Mouse (Mus musculus) heart, postnatal 10 days (tissue): ENCODE measurements around the gene Plk5. TPM values are rescaled to one million over a fixed set of nuclear protein-coding genes. Genes with fewer than 3 reads are reported as not detected.
"Not testable (repeated sequence)": the region's sequence is repeated elsewhere in the genome, so short reads cannot be mapped to it uniquely, and the experiment has no call there.

Experiments used
- DNase-seq, 2 experiments: peaks; one replicate each; pipeline ENCODE4 v3.0.0; 2021
- intact Hi-C: fragments of 180-260 bp; cut with DNase I; formaldehyde crosslinking; loops from one replicate; pipeline ENCODE4 v1.15.1; 2025
- total RNA-seq, 2 experiments: library from RNA; stranded (reverse); gene quantifications; 2 replicates each; pipeline ENCODE4 v1.2.3; 2021

The Plk5 gene
- total RNA-seq, 2 experiments from 2014 or later, result 0.25 TPM; not detected in 1

DNA sequence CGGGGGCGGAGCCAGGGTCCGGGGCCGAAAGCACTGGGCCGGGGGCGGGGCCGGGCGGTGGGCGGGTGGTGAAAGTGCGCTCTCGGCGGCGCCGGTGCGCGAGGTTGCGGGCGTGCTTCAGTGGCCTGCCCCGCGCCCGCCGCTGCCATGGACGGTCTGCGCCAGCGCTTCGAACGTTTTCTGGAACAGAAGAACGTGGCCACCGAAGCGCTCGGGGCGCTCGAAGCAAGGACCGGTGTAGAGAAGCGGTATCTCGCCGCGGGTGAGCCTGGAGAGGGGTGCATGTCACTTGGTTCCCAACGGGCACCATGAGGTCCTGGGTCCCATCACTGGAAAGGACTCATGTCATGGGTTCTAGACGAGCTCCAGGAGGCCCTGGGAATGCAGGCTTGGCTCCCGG is 26.2 kb upstream of the Plk5 start:
- intact Hi-C loops, result no loop called here
- no peak for DNase-seq

DNA sequence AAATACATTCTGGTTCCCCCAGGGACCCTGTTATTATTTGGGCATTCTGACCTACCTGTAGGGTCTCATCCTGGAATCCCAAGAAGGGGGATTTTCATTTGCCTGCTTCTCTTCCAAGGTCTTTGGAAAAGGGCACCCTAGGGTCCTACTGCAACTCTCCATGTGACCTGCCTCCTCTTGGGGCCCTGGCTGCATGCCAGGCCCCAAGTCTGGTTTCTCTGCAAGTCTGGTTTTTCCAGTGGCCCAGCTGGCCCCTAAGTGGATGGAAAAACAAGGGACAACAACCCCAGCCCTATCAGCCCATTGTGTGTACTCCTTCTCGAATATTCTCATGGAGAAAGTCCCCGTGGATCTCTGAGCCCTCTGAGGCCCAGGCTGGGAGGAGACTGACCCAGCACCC is 25.4 kb upstream of the Plk5 start:
- no peak for DNase-seq
- intact Hi-C loops, result no loop called here

DNA sequence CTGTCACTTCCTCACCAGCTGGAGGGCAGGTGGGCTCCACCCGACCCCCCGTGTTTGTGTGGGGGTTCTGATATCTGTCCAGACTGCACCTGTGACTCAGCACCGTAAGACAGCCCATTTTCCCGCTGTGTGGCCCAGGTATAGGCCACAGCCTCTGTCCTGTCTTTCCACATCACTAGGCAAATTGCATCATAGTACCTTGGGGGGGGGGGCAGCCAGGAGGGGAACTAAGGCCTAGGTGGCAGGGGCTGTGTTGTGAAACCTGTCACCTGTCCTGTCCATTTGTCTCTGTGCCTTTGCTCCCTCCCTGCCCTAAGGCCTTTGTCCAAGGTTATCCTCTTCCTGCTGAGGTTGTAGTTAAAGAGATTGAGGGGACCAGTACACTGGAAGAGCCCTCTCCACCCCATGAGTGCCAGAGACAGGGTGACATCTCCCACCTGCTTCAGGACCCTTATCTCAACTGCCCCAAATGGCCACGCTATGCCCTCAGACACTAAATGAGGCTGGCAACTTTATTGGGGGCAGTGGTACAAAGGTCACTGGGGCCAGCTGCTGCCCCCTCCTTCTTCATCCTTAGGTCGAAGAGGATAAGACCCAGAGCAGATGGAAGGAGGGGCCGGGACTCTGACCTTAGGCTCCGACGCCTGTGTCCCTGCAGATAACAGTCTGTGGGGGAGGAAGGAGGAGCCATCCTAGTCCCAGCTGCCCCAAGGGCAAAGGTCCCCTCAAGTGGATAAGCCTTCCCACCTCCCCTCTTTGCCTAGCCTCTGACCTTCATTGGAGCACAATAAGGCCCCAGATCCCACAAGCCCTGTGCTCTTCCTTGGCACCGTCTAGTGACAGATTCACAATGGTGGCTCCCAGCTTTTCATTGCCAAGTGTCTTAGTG is 24.4 kb upstream of the Plk5 start:
- intact Hi-C loops, result no loop called here

DNA sequence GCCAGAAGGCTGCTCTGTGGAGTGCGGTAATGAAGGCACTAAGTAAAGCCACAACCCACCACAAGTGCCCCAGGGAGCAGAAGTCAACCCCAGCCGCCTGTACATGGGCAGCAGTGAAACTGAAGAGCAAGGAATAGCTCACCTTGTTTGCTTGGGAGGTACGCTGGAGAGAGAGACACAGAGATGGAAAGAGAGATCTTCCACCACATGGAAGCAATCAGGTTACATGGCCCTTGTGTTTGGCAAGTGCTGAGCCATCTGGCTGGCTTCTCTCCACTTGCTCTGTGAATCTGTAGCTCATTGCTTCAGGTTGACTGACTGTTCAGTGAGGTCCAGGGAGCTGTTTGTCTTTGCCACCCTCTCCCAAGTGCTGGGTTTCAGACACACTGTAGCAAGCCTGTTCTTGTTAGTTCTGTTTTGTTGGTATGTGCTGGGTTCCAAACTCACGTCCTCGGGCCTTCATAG is 23.7 kb upstream of the Plk5 start:
- intact Hi-C loops, result no loop called here
- no peak for DNase-seq

More for the DNA sequence above, 24.4 kb upstream of the Plk5 start:
- no peak for DNase-seq

DNA sequence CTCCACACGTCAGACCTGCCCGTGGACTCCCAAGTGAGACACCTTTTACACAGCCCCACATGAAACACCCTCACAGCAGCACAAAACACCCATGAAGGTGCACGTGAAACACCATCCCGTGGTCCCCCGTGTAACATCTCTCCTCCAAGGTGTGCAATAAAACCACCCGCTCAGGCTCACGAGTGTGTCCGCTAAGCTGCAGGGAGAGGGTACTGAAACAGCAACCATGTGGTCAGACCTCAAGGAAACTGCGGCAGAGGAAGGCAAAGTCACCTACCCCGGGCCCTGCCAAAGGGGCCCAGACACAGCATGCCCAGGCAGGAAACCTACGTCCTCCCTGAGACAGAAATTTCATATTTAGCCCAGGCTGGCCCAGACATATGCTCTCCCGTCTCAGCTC is 20.0 kb upstream of the Plk5 start:
- intact Hi-C loops, result no loop called here
- DNase-seq, result no peak

DNA sequence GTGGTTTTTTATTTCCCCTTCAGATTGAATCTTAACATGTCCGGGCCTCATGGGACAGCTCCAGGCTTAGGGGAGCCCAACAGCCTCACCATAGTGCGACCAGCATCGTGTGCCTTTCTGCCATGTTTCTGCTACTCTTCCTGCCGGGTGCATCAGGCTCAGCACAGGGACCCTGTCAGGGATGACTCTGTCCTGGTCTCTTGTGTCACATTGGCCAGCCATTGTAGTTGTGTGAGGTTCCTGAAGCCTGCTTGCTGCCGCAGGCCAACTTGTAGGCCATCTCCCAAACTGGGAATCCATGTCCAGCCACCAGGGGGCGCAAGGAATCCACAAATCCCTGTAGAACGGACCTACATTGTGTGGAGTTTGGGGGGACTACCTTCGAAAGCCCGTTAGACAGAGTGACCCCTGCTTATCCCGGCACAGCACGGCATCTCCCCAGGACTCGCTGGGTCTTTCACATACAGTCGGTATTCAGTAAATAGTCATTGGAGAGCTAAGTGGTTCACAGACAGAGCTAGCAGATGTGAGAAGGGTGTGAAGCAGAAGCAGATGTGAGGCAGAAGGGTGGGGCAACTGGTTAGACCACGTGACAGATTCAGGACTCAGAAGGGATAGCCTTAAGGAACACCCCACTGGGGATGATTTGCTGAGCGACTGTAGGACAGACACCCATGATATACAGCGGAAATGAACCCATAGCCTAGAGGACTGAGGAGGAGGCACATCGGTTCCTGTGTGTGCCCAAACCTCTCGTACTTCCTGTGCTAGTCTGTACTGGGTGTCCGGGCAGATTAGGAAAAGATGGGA is 16.1 kb upstream of the Plk5 start:
- peak; percentile 88 to 94 for DNase-seq
- intact Hi-C loops, result loop anchor here (1.0 to 10.0 kb wide), 2 partner anchors 34 to 165 kb away; partner anchors contain the start of genes 1600002K03Rik and Efna2

DNA sequence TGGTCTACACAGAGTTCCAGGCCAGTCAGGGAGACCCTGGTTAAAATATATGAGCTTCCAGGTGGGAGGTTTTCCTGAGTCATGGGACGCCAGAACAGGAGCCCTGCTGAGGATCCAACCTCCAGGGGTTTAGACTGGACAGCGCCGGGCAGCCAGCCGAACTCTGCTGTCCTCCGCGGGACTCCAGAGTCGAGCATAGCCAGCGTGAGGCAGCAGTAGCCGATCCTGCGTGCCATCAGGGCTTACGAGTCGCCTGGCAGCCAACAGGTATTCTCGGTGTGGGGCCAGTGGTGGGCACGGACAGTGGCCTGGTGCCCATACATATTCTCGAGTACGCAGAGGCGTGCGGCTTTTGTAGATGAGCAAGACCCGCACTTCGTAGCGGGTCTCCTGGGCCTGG is 15.2 kb upstream of the Plk5 start:
- no peak for DNase-seq
- intact Hi-C loops, result loop anchor here (10.0 kb wide), 1 partner anchor 166 kb away; the partner anchor contains the start of genes 1600002K03Rik and Efna2

DNA sequence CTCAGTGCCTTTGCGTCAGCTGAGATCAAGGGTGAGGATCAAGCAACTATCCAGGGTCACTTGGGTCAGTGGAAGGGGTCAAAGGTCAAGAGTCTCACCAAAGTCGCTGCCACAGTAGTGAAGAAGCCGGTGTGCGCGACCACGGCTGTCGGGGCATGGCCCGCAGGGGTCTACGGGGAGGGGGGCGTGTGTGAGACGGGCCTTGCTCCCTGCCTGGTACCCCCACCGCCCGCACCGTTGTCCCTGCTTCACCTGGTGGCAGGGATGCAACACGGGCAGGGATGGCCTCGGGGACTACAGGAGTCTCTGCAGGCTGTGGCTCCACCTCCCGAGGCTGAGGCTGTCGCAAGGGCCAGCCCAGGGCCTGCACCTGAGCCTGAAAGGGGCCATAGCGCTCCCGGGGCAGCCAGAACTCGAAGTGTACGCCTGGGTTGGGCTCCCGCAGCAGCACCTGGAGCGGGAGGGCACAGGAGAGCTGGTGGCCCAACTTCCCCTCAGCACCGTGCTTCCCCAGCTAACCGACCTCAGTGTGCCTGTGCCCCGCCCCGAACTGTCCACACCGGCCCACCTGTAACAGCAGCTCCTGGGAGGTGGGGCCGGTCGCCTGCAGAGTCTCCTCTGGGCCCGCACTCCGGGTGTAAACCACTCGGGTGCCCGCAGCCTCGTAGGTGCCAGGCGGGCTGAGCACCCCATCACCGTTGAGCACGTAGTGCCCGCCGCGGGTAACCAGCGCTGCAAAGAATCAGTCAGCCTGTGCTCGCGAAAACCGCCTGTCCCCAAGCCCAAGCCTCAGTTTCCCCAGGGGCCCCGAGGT is 14.6 kb upstream of the Plk5 start:
- intact Hi-C loops, result loop anchor here (10.0 kb wide), 1 partner anchor 167 kb away; the partner anchor contains the start of genes 1600002K03Rik and Efna2

DNA sequence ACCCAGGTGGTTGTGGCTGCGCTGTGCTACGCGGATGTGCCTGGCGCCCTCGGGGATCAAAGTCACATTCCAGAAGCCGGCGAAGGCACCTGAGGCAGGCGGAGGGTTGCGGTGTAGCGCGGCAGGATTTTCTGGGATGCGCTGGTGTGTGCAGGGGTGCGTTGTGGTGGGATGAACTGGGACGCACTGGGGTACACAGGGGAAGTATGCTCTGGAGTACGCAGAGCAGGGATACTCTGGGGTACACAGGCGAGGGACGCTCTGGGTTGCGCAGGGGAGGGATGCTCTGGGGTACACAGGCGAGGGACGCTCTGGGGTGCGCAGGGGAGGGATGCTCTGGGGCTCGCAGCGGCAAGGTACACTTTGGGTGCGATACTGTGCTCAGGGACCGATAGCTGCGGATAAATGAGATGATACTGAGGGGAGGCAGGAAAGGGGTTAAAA is 13.9 kb upstream of the Plk5 start:
- intact Hi-C loops, result loop anchor here (10.0 kb wide), 1 partner anchor 168 kb away; the partner anchor contains the start of genes 1600002K03Rik and Efna2
- DNase-seq, result no peak

More for the DNA sequence above, 14.6 kb upstream of the Plk5 start:
- no peak for DNase-seq

DNA sequence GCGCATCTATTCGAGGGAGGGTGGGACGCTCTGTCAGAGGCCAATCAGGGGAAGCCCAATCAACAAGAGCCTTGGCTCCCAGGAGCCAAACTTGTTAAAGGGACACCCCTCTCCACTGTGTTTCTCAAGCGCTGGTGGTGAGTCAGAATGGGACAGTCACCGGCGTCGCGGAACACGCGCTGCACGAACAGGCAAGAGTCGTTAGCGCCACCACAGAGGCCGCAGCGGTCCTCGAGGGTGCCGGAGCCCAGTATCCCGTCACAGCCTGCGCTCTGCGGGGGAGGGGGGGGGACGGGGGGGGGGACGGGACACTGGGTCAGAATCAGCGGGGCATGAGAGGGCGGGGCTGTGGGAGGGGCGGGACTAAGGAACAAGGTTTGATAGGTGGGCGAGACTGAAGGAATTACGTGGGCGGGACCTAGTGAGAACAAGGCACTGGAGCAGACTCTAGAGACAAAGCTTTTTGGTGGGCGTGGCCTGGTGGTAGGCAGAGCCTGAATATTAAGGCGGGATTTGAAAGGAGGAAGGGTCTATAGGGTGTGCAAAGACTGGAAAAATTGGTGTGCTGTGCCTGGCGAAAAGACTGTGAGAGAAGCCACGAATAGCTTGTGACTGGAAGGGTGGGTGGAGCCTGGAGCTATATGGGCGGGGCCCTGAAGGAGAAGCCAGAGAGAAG is 13.4 kb upstream of the Plk5 start:
- intact Hi-C loops, result loop anchor here (10.0 kb wide), 1 partner anchor 168 kb away; the partner anchor contains the start of genes 1600002K03Rik and Efna2
- peak; percentile 53 to 62 for DNase-seq

DNA sequence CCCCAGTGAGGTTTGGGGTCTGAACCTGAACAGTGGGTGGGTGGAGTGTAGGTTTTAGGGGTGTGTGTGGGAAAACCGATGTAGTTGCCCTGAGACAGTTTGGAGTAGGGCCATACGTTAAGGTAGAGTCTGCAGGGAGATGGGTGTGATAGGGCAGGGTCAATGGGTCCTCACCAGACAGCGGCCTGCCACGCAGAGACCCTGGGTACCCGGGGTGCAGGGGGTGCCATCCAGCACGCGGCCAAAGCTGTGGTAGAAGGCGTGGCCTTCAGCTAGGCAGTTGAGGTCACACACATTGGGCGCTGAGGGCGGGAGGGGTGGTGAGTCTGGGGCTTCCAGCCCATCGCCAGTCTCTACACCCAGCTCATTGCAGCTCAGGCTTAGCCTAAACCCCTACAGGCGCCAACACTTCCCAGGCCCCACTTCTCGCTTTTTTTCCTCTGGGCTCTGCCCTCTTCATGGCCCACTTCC is 12.8 kb upstream of the Plk5 start:
- DNase-seq, result no peak
- intact Hi-C loops, result loop anchor here (10.0 kb wide), 1 partner anchor 169 kb away; the partner anchor contains the start of genes 1600002K03Rik and Efna2

DNA sequence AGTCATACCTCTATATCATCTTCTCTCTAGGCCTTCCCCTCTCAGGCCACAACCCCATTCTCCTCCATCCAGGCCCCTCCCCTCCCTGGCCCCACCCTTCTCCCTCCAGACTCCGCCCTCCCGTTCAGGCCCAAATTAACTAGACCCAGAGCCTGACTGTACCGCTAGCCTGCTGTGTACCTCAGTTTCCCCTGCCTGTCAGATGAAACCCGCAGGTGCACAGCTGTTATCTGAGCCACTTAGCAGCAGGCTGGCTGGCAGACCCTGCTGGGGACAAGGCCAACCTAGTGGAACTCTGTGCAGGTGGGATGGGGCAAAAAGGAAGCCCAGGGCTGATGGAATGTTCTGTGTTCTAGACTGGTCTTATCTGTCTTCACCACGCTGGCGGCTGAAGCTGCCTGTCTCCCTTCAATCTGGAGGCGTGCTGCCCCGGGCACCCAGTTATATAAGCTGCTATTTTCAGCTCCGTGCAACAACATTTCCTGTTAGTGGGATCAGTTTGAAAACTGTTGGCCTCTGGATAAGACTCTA is 12.1 kb upstream of the Plk5 start:
- intact Hi-C loops, result loop anchor here (10.0 kb wide), 1 partner anchor 169 kb away; the partner anchor contains the start of genes 1600002K03Rik and Efna2
- DNase-seq, result peak in 1 of 2 experiments; percentile 44

DNA sequence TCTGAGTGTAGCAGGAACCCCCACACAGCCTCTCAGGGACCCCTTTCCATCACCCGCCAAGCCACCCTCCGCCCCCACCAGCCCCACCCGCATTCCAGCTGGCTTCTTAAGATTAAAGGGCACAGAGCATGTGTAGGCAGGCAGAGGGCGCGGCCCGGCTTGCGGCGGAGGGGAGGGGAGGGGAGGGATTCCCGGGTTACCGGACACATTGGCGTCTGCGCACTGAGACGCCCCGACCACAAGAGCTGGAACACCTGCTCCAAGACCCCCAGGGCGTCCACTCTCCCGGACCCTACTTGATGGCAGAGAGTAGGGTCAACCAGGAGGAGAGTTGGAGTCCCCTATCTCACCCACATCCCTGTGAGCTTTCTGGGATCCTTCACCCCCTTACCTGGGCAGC is 11.1 kb upstream of the Plk5 start:
- intact Hi-C loops, result loop anchor here (10.0 kb wide), 1 partner anchor 170 kb away; the partner anchor contains the start of genes 1600002K03Rik and Efna2
- DNase-seq, result no peak

DNA sequence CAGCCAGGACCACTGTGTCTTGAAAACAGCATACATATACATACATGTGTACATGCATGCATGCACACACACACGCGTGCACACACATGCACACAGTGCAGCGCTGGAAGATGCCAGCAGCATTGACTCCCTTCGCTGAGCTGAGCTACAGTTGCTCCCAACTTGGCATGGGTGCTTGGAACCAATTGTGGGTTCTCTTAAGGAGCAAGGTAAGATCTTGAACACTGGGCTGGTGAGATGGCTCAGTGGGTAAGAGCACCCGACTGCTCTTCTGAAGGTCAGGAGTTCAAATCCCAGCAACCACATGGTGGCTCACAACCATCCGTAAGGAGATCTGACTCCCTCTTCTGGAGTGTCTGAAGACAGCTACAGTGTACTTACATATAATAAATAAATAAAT is 10.3 kb upstream of the Plk5 start:
- intact Hi-C loops, result loop anchor here (10.0 kb wide), 1 partner anchor 171 kb away; the partner anchor contains the start of genes 1600002K03Rik and Efna2
- not testable (repeated sequence) for DNase-seq

DNA sequence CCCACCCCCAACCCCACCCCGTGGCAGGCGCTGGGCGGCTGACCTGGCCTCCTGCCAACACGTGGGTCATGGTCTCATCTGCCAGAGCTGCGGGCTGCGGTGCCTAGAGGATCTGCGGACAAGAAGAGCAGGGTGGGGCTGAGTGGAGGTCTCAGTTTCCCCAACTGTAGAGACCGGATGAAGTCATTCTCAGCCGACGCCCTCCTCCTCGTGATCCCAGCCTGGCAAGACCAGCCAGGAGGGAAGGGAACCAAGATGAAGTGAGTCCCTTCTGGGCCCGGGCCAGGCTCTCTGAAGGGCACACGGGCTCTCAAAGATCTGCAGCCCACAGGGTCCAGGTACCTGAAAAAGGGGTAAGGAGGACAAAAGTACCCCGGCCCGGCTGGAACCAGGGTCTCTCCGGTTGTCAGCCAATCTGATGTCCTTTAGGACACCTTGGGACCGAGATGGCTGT is 8.7 kb upstream of the Plk5 start:
- peak; percentile 61 to 63 for DNase-seq
- intact Hi-C loops, result loop anchor here (10.0 kb wide), 1 partner anchor 173 kb away; the partner anchor contains the start of genes 1600002K03Rik and Efna2

DNA sequence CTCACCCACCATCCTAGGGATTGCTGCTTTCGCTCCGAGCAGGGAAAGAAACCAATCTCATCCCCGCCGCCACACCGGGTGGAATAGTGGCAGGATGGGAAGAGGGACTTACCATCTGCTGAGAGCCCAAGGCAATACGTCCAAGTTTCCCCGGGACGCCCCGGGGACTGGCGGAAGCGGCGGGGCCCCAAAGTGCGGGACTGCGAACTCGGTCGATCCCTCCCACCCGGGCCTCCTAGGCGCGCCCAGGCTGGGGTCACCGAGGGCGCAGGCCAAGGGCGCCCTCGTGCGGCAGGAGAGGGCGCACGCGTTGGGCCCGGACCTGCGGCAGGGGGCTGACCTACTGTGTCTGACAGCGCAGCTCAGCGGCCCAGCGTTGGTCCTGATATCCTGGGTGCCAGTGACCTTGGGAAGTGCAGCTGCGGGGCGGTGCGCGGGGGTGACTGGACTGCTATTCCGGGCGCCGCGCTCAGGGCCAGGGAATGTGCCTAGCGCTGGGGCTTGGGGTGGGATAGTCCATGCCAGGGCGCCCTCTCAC is 7.9 kb upstream of the Plk5 start, which contains the start of gene Adamtsl5:
Adamtsl5 (minus strand) TSS at position 169 of the 538 bp plus-strand sequence.
- intact Hi-C loops, result loop anchor here (1.0 to 10.0 kb wide), 2 partner anchors 53 to 174 kb away; partner anchors contain the start of genes 1600002K03Rik, Apc2 and Efna2

DNA sequence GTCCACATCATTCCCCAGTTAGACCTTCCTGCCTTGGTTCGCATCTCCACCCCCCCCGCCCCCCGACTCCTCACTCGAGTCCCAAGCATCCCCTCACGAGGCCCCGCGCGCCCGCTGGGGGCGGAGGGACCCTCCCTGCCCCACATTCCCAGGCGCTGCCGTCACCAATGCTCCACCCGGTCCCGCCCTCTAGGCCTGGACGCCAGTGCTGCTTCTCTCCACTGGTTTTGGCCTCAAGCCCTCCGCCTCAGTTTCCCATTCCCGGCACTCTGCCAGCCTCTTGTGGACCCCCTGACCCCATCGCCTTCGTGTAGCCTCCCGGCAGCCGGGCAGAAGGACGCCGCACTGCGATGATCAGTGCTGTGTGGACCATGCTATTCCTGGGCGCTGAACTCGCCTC is 7.3 kb upstream of the Plk5 start:
- intact Hi-C loops, result loop anchor here (1.0 to 10.0 kb wide), 2 partner anchors 54 to 174 kb away; partner anchors contain the start of genes 1600002K03Rik, Apc2 and Efna2
- peak; percentile 48 to 69 for DNase-seq

More for the DNA sequence above, 7.9 kb upstream of the Plk5 start, which contains the start of gene Adamtsl5:
- DNase-seq, result peak; percentile 82

DNA sequence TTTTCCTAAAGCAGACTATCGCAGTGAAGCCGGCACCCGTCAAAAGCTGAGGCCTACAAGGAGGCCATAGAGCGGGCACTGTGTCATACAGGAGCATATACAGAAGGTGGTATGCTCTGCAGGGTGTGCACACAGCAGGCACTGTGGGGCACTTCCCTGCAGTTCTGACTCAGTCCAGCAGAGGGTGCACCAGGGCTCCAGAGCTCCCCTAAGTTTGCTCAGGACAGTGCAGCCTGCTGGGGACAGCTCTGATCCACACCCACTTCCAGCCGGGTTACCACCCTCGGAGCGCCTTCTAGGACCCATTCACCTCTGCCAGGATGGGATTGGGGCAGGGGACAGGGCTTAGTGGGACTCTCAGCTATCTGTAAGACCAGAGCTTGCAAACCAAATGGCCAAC is 6.0 kb upstream of the Plk5 start:
- intact Hi-C loops, result loop anchor here (1.0 kb wide), 1 partner anchor 24 kb away; no protein-coding TSS in a partner anchor
- peak; percentile 90 to 94 for DNase-seq
